Comparison of ENCODE assay signal across 1 mouse cellular context in genomic region chr5:114130698-114131520, GRCm38 (mm10).
TF ChIP-seq lines count a peak whose summit lies in the region.

No protein-coding gene starts in this region.

TF ChIP-seq in MEL, 35 proteins besides CTCF, POLR2A, EP300 and RAD21 (continued from another document):
- no peak for TF ChIP-seq ZC3H11A (IDR thresholded peaks at IDR 0.05; ENCODE audit: low read depth, low read length)
- no peak for TF ChIP-seq NRF1 (IDR thresholded peaks at IDR 0.05; ENCODE audit: insufficient read depth, low read depth, low read length, poor library complexity, severe bottlenecking)
- TF ChIP-seq MAX (IDR thresholded peaks at IDR 0.05; ENCODE audit: low read length) = peak; percentile 97
- no peak for TF ChIP-seq TCF12 (IDR thresholded peaks at IDR 0.05; ENCODE audit: low read depth, low read length)
- TF ChIP-seq JUND (IDR thresholded peaks at IDR 0.05; ENCODE audit: low read depth, low read length) = no peak
- no peak for TF ChIP-seq UBTF (IDR thresholded peaks at IDR 0.05; ENCODE audit: borderline replicate concordance, insufficient read depth, low read depth, low read length)
- peak; percentile 9; the same call in 1 of the 2 replicates for TF ChIP-seq USF1 (IDR thresholded peaks at IDR 0.05; ENCODE audit: low read depth, low read length)
- TF ChIP-seq ZKSCAN1 (IDR thresholded peaks at IDR 0.05; ENCODE audit: low read depth, low read length) = no peak
- no peak for TF ChIP-seq GATA1 (IDR thresholded peaks at IDR 0.05; ENCODE audit: low read depth, low read length)
- no peak for TF ChIP-seq ZNF384 (IDR thresholded peaks at IDR 0.05; ENCODE audit: low read depth, low read length)
- no peak for TF ChIP-seq SMC3 (IDR thresholded peaks at IDR 0.05; ENCODE audit: low read depth, low read length)
- no peak for TF ChIP-seq USF2 (IDR thresholded peaks at IDR 0.05; ENCODE audit: borderline replicate concordance in 1 of 2, insufficient read depth in 1 of 2, low read depth in 1 of 2, low read length in 2 of 2)
- TF ChIP-seq MAFK (IDR thresholded peaks at IDR 0.05; ENCODE audit: borderline replicate concordance, low read depth, low read length) = no peak
- TF ChIP-seq ZMIZ1 (IDR thresholded peaks at IDR 0.05; ENCODE audit: low read depth, low read length) = no peak
- TF ChIP-seq MYC (IDR thresholded peaks at IDR 0.05; ENCODE audit: low read depth, low read length) = no peak; the same call in 1 of the 2 replicates
- TF ChIP-seq ELF1 (IDR thresholded peaks at IDR 0.05; ENCODE audit: low read depth, low read length) = no peak
- no peak for TF ChIP-seq MAZ (IDR thresholded peaks at IDR 0.05; ENCODE audit: low read depth, low read length)
- TF ChIP-seq MXI1 (IDR thresholded peaks at IDR 0.05; ENCODE audit: low read depth, low read length) = peak; percentile 99
- TF ChIP-seq ETS1 (IDR thresholded peaks at IDR 0.05; ENCODE audit: low read depth, low read length) = no peak
- TF ChIP-seq SIN3A (IDR thresholded peaks at IDR 0.05; ENCODE audit: low read length) = peak; percentile 100
- no peak; the same call in 1 of the 2 replicates for TF ChIP-seq NELFE (IDR thresholded peaks at IDR 0.05; ENCODE audit: low read depth, low read length)
